Mouse (Mus musculus) CD8-positive naive resting alpha-beta T cell, adult 57 days (primary cell): ENCODE results near the gene Scgb1b11. TPM values are rescaled to one million over a fixed set of nuclear protein-coding genes. Genes with fewer than 3 reads are reported as not detected.

ENCODE experiments used
- total RNA-seq: library from RNA; stranded (reverse); gene quantifications from one replicate; pipeline ENCODE4 v1.2.4, GENCODE M21; 2023

The Scgb1b11 gene
- not detected for total RNA-seq

GRCm38 (mm10) chr7:32222540-32222939 lies at the start of gene Scgb1b11:
Gene Scgb1b11 (plus strand): TSS chr7:32222840.

GRCm38 (mm10) chr7:32211045-32211444 lies 11.6 kb upstream of the Scgb1b11 start, which contains the start of gene Scgb2b11:
Gene Scgb2b11 (minus strand): TSS chr7:32211145.

Other genes starting within 250 kb of the Scgb1b11 start
- gene Scgb1b10, start 122.0 kb upstream of the Scgb1b11 start, total RNA-seq: not detected
- not detected for gene Scgb2b11, start 11.7 kb upstream of the Scgb1b11 start, total RNA-seq
- not detected for gene Scgb2b12, start 104.4 kb downstream of the Scgb1b11 start, total RNA-seq
- not detected for gene Scgb1b12, start 111.3 kb downstream of the Scgb1b11 start, total RNA-seq
- not detected for gene Scgb1b29, start 218.7 kb downstream of the Scgb1b11 start, total RNA-seq